Mouse (Mus musculus): ENCODE results near the gene Abr. TPM values are rescaled to one million over a fixed set of nuclear protein-coding genes. Genes with fewer than 3 reads are reported as not detected.
A peak's percentile ranks its signal among the peaks of the same experiment; 100 is the strongest.

Gene Abr
- polyA plus RNA-seq, 1 experiment from 2014 or later, result 2.8 TPM

DNA sequence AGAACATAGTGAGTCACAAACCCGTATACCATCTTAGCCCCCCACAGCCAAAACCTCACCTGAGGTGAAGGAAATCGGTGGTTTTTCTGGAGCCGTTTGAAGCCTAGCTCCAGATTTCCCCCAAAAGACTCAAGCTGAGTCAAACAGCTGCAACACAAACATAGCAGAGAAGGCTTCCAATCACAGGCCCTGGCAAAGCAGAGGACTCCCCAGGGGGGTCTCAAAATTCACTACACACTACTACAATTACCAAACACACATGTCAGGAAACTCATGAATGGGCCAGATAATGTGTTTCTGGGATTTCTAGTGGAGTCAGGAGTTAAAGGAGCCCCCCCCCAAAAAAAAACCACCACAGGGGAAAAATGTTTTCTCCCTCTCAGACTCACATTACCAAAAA is 56.0 kb downstream of the Abr start:
- Histone ChIP-seq H3K36me3 (no peaks in the 10 kb centered on the region), H3K9ac (no peak overlapping the region), H3K4me2 (no peak overlapping the region), H3K4me3 (replicated peaks) (no peak overlapping the region), H3K27me3 (peaks cover 36% of the 10 kb centered on the region), H3K4me1 (replicated peaks) (no peaks in the 10 kb centered on the region), H3K27ac (no peak overlapping the region), H3K9me3 (replicated peaks) (no peaks in the 10 kb centered on the region)
- DNase-seq, result no peak
- WGBS (ENCODE audit: insufficient replicate concordance), result 48% methylated on average over 3 of the region's 3 CpGs
- no peak for ATAC-seq (ENCODE audit: low read depth)

- no peaks in the 10 kb centered on the region for H3K36me3 ChIP-seq
- H3K4me2 ChIP-seq, result no peak overlapping the region
- WGBS (ENCODE audit: insufficient replicate concordance), result 32% methylated on average over 3 of the region's 3 CpGs
- H3K27ac ChIP-seq, result no peak overlapping the region
- DNase-seq (no peak), ATAC-seq (ENCODE audit: low read depth) (no peak)
- H3K9me3 ChIP-seq (replicated peaks), result no peaks in the 10 kb centered on the region
- H3K27me3 ChIP-seq, result 0 out of 2 replicates have a peak, but pooled peaks cover 3% of the 10 kb centered on the region
- H3K9ac ChIP-seq, result no peak overlapping the region
- H3K4me3 ChIP-seq (replicated peaks), result no peak overlapping the region
- no peaks in the 10 kb centered on the region for H3K4me1 ChIP-seq (replicated peaks)
These were observed 59.5 kb downstream of the Abr start for GRCm38 (mm10) chr11:76562584-76562983.

DNA sequence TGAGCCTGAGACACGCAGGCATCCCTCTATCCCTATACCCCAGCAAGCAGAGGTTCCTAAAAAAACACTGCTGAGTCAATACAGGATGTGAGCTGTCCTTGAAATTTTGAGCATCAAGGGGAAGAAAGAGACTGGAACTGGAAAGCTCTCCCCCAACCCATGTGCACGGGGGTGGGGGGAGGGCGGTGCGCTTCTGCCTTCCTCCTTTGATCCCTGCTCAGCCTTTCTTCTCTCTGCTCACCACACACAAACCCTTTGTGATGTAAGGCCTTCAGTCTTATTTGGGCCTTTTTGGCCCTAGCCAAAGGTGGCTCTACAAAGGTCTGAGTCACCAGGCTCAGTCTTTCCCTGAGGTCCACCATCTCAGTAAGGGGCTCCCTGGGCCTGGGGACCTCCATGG is 59.9 kb downstream of the Abr start:
- H3K27ac ChIP-seq, result no peak overlapping the region
- H3K4me1 ChIP-seq (replicated peaks), result no peaks in the 10 kb centered on the region
- H3K36me3 ChIP-seq, result no peaks in the 10 kb centered on the region
- ATAC-seq (ENCODE audit: low read depth) (no peak), DNase-seq (no peak)
- no peaks in the 10 kb centered on the region for H3K9me3 ChIP-seq (replicated peaks)
- H3K9ac ChIP-seq, result no peak overlapping the region
- no peak overlapping the region for H3K4me2 ChIP-seq
- 0 out of 2 replicates have a peak, but pooled peaks cover 3% of the 10 kb centered on the region for H3K27me3 ChIP-seq
- H3K4me3 ChIP-seq (replicated peaks), result no peak overlapping the region
- WGBS (ENCODE audit: insufficient replicate concordance), result 39% methylated on average over 4 of the region's 4 CpGs

DNA sequence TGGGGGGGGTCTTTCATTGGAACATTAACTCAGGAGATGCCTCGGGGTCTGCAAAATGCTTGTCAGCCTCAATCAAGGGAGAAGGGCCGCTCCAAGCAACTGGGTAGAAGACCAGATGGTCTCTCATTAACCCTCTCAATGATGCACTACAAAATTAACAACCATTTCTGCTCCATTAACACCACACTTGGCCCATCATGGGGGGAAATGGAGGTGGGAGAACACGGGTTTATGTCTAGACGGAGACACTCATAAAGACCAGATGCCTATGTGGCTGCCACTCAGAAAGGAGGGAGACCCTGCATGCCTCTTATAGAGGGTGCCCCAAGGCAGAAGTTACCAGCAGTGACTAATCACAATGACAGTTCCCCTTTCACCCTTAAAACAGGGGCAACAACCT is 64.3 kb downstream of the Abr start:
- ATAC-seq (ENCODE audit: low read depth), result no peak
- Histone ChIP-seq H3K27me3 (no peaks in the 10 kb centered on the region), H3K9me3 (replicated peaks) (no peaks in the 10 kb centered on the region), H3K4me2 (no peak overlapping the region), H3K36me3 (no peaks in the 10 kb centered on the region), H3K4me1 (replicated peaks) (no peaks in the 10 kb centered on the region), H3K27ac (no peak overlapping the region), H3K4me3 (replicated peaks) (no peak overlapping the region), H3K9ac (no peak overlapping the region)
- DNase-seq, result no peak
- 45% methylated on average over 4 of the region's 4 CpGs for WGBS (ENCODE audit: insufficient replicate concordance)

- no peak overlapping the region for H3K9ac ChIP-seq
- 60% methylated on average over 4 of the region's 4 CpGs for WGBS (ENCODE audit: insufficient replicate concordance)
- no peaks in the 10 kb centered on the region for H3K9me3 ChIP-seq (replicated peaks)
These were observed 73.9 kb downstream of the Abr start for GRCm38 (mm10) chr11:76548153-76548721.

GRCm38 (mm10) chr11:76547420-76547819 is 74.7 kb downstream of the Abr start:
- DNase-seq, result no peak
- 47% methylated on average over 5 of the region's 5 CpGs for WGBS (ENCODE audit: insufficient replicate concordance)
- H3K4me1 ChIP-seq (replicated peaks), result no peaks in the 10 kb centered on the region
- no peak overlapping the region for H3K4me3 ChIP-seq (replicated peaks)
- no peak overlapping the region for H3K27ac ChIP-seq
- no peak overlapping the region for H3K9ac ChIP-seq
- ATAC-seq (ENCODE audit: low read depth), result no peak
- H3K9me3 ChIP-seq (replicated peaks), result no peaks in the 10 kb centered on the region
- no peak overlapping the region for H3K4me2 ChIP-seq
- H3K36me3 ChIP-seq, result no peaks in the 10 kb centered on the region
- H3K27me3 ChIP-seq, result no peaks in the 10 kb centered on the region

More at GRCm38 (mm10) chr11:76548153-76548721, 73.9 kb downstream of the Abr start:
- no peaks in the 10 kb centered on the region for H3K36me3 ChIP-seq
- H3K4me1 ChIP-seq (replicated peaks), result no peaks in the 10 kb centered on the region
- H3K27me3 ChIP-seq, result no peaks in the 10 kb centered on the region
- no peak overlapping the region for H3K27ac ChIP-seq
- H3K4me3 ChIP-seq (replicated peaks), result no peak overlapping the region
- no peak for DNase-seq
- H3K4me2 ChIP-seq, result no peak overlapping the region
- ATAC-seq (ENCODE audit: low read depth), result no peak

DNA sequence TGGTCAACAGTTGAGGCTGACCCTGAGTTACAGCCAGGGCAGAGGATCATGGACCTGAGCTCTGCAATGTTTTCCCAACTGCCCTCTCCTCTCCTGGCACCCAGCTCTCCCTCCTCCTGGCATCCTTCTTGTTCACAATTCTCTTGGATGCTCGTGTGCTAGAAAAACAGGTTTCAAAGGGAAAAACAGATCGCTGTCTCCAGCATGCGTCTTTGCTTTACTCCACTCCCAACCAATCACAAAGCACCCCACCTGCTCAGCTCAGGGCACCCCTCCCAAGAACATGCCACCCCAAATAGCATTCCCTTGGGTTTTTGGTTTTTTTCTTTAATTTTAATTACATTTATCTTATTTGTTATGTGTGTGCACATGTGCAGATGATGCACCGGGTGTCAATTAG is 75.7 kb downstream of the Abr start:
- DNase-seq (no peak), ATAC-seq (ENCODE audit: low read depth) (no peak)
- Histone ChIP-seq H3K9ac (no peak overlapping the region), H3K27ac (no peak overlapping the region), H3K9me3 (replicated peaks) (no peaks in the 10 kb centered on the region), H3K27me3 (no peaks in the 10 kb centered on the region), H3K4me2 (no peak overlapping the region), H3K4me3 (replicated peaks) (no peak overlapping the region), H3K36me3 (no peaks in the 10 kb centered on the region), H3K4me1 (replicated peaks) (no peaks in the 10 kb centered on the region)
- WGBS (ENCODE audit: insufficient replicate concordance), result 62% methylated on average over 4 of the region's 4 CpGs

- no peak overlapping the region for H3K27ac ChIP-seq
- H3K4me2 ChIP-seq, result no peak overlapping the region
- no peak overlapping the region for H3K4me3 ChIP-seq (replicated peaks)
- 73% methylated on average over 5 of the region's 5 CpGs for WGBS (ENCODE audit: insufficient replicate concordance)
- no peaks in the 10 kb centered on the region for H3K9me3 ChIP-seq (replicated peaks)
- H3K27me3 ChIP-seq, result no peaks in the 10 kb centered on the region
- no peak overlapping the region for H3K9ac ChIP-seq
- DNase-seq (no peak), ATAC-seq (ENCODE audit: low read depth) (no peak)
- no peaks in the 10 kb centered on the region for H3K4me1 ChIP-seq (replicated peaks)
- H3K36me3 ChIP-seq, result no peaks in the 10 kb centered on the region
These were observed 78.8 kb downstream of the Abr start for GRCm38 (mm10) chr11:76543300-76543699.

DNA sequence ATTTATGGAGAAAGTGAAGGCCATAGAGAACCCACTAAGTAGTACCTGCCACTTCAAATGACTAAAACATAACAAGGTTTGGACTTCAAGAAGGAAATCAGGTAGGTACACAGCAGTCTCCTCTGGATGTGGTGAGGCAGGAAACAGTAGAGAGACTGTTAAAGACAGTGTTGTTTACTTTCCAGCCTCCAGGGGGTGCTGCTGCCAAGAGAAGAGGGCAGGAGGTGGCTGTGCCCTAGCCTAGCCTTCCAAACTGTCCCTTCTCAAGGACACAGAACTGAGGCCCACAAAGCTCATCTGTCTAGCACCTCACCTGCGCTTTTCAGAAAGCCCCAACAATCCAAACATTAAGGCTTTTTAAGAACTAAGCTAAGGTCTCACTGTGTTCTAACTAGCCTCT is 81.1 kb downstream of the Abr start:
- no peak overlapping the region for H3K4me3 ChIP-seq (replicated peaks)
- no peak overlapping the region for H3K4me2 ChIP-seq
- H3K27ac ChIP-seq, result no peak overlapping the region
- no peak overlapping the region for H3K9ac ChIP-seq
- H3K36me3 ChIP-seq, result no peaks in the 10 kb centered on the region
- DNase-seq, result peak; percentile 4
- WGBS (ENCODE audit: insufficient replicate concordance), result 23% methylated on average over 1 of the region's 1 CpGs
- no peaks in the 10 kb centered on the region for H3K9me3 ChIP-seq (replicated peaks)
- no peaks in the 10 kb centered on the region for H3K4me1 ChIP-seq (replicated peaks)
- no peaks in the 10 kb centered on the region for H3K27me3 ChIP-seq
- ATAC-seq (ENCODE audit: low read depth), result no peak

DNA sequence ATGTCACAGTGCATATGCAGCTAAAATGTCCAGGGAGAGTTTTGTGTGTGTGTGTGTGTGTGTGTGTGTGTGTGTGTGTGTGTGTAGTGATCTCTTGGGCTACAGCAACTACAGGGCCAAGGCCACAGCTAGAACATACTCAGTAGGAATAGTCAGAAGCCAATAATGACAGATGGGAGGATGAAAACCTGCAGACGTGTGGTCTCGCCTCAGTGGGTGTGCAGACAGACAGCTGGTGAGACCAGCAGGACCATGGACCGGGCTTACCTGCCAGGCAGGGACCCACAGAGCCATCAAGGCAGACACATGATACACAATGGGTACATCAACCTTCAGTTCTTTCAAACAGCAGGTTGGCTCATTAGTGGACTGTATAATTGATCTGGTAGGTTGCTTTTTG is 84.7 kb downstream of the Abr start:
- Histone ChIP-seq H3K4me3 (replicated peaks) (no peak overlapping the region), H3K4me1 (replicated peaks) (no peaks in the 10 kb centered on the region), H3K27me3 (no peaks in the 10 kb centered on the region), H3K9me3 (replicated peaks) (no peaks in the 10 kb centered on the region), H3K4me2 (no peak overlapping the region), H3K36me3 (no peaks in the 10 kb centered on the region), H3K27ac (no peak overlapping the region), H3K9ac (no peak overlapping the region)
- DNase-seq (no peak), ATAC-seq (ENCODE audit: low read depth) (no peak)
- WGBS (ENCODE audit: insufficient replicate concordance), result 58% methylated on average over 3 of the region's 3 CpGs

DNA sequence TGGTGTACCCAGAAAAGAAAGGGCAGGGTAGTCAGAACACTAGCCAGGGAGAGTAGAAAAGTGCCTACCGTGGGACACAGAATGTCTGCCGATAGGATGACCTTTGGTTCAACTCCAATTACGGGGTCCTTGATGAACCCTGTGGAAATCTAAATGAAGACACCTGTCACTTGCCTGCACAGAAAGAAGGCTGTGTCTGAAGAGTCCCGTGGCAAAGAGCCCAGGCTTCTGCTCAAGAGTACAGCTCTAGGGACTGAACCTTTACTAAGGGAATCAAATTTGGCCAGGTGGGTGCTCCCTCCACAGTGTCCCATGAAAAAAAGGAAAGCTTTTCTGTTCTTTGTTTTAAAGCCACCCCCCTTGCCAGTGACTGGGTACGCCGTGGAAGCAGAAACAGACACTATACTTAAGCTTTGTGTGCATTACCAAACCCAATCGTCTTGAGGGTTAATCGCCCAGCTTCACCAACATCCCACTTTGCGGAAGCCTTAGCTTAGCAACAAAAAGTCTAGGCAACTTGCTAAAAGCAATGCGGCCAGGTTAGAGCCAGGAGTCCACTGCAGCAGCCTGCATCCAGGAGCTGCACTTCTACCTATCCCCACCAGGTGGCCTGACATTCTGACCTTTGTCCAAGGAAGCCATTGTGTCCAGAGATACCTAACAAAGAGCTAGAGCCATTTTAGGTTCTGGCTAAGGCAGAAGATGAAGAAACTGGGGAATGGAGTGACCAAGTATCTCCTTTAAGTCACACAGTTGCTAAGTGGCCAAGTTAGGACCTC is 85.3 kb downstream of the Abr start:
- DNase-seq (no peak), ATAC-seq (ENCODE audit: low read depth) (no peak)
- Histone ChIP-seq H3K4me1 (replicated peaks) (no peaks in the 10 kb centered on the region), H3K4me3 (replicated peaks) (no peak overlapping the region), H3K4me2 (no peak overlapping the region), H3K9ac (no peak overlapping the region), H3K27me3 (no peaks in the 10 kb centered on the region), H3K27ac (no peak overlapping the region), H3K9me3 (replicated peaks) (no peaks in the 10 kb centered on the region), H3K36me3 (no peaks in the 10 kb centered on the region)
- WGBS (ENCODE audit: insufficient replicate concordance), result 59% methylated on average over 10 of the region's 10 CpGs

GRCm38 (mm10) chr11:76532001-76532400 is 90.1 kb downstream of the Abr start:
- no peak for ATAC-seq (ENCODE audit: low read depth)

More at GRCm38 (mm10) chr11:76532001-76532400, 90.1 kb downstream of the Abr start:
- no peak overlapping the region for H3K4me3 ChIP-seq (replicated peaks)
- H3K27ac ChIP-seq, result no peak overlapping the region
- no peaks in the 10 kb centered on the region for H3K4me1 ChIP-seq (replicated peaks)
- H3K4me2 ChIP-seq, result no peak overlapping the region
- no peak for DNase-seq
- no peaks in the 10 kb centered on the region for H3K9me3 ChIP-seq (replicated peaks)
- WGBS (ENCODE audit: insufficient replicate concordance), result 77% methylated on average over 7 of the region's 7 CpGs
- H3K36me3 ChIP-seq, result no peaks in the 10 kb centered on the region
- no peaks in the 10 kb centered on the region for H3K27me3 ChIP-seq
- H3K9ac ChIP-seq, result no peak overlapping the region

Measured in liver, embryonic 13.5 days (tissue).